In genomic region chr15:84995967-84996366, GRCm38 (mm10) we compare ENCODE assay signal across 9 mouse cellular contexts. TPM values are rescaled to one million over a fixed set of nuclear protein-coding genes. Genes with fewer than 3 reads are reported as not detected.
DNase-seq lines count a peak whose midpoint lies in the region; TF ChIP-seq lines count a peak whose summit lies in the region.
"Had no signal": no experiment of that assay in that cellular context is flagged by ENCODE, and none has a peak within 500 bp of the region (broad histone marks: within the 10 kb centered on the region; RNA-seq: fewer than 3 reads in every experiment).

No protein-coding gene starts in this region.

- no peaks in the 10 kb centered on the region for H3K9me3 ChIP-seq in CH12.LX (replicated peaks; ENCODE audit: low read length)
- no peaks in the 10 kb centered on the region for H3K9me3 ChIP-seq in limb, embryonic 10.5 days (replicated peaks)
- H3K9me3 ChIP-seq: heart, embryonic 13.5 days had no signal

- H3K4me1 ChIP-seq in kidney, adult 2 months (ENCODE audit: control insufficient read depth, insufficient read depth, low read length), result no peaks in the 10 kb centered on the region
- H3K4me1 ChIP-seq in CH12.LX (ENCODE audit: control insufficient read depth in 1 of 2, insufficient read depth in 2 of 2), result peaks cover 10 to 41% of the 10 kb centered on the region in 2 experiments
- H3K4me1 ChIP-seq in limb, embryonic 10.5 days, result peaks cover 18% of the 10 kb centered on the region

- H3K4me2 ChIP-seq in CH12.LX (ENCODE audit: insufficient read depth, low read depth, poor library complexity, severe bottlenecking), result no peak overlapping the region
- H3K4me2 ChIP-seq: heart, embryonic 13.5 days had no signal

- no peak overlapping the region for H3K27ac ChIP-seq in kidney, adult 2 months (ENCODE audit: insufficient read depth, low read depth, low read length)
- H3K27ac ChIP-seq in CH12.LX (ENCODE audit: insufficient read depth, low read depth), result no peak overlapping the region
- no peak overlapping the region for H3K27ac ChIP-seq in limb, embryonic 10.5 days
- H3K27ac ChIP-seq: heart, embryonic 13.5 days had no signal

- peak; percentile 82 for TF ChIP-seq CTCF in kidney, adult 2 months (conservative IDR thresholded peaks at IDR 0.05; ENCODE audit: insufficient read depth, insufficient read length, low read depth, low read length)
- peak; percentile 63 to 86 for TF ChIP-seq CTCF in CH12.LX (conservative IDR thresholded peaks at IDR 0.05 in 1 of 2, IDR thresholded peaks at IDR 0.05 in 1 of 2; ENCODE audit: low read depth in 2 of 2, low read length in 2 of 2)

- H3K36me3 ChIP-seq in kidney, adult 2 months (ENCODE audit: control insufficient read depth, insufficient read depth, low read length), result no peaks in the 10 kb centered on the region
- no peaks in the 10 kb centered on the region for H3K36me3 ChIP-seq in CH12.LX (replicated peaks in 1 of 2; ENCODE audit: control insufficient read depth in 1 of 2, insufficient read depth in 1 of 2, low read length in 1 of 2)
- H3K36me3 ChIP-seq in limb, embryonic 10.5 days, result no peaks in the 10 kb centered on the region
- H3K36me3 ChIP-seq: heart, embryonic 13.5 days had no signal

- in situ Hi-C loops in CH12.LX (cut with MboI; ENCODE audit: low pct_ligation_motif_present, low pct_unique_long_range_greater_than_20kb, low sequenced_read_pairs), result loop anchor here (5.0 to 10.0 kb wide), 3 partner anchors 41 to 221 kb away; partner anchors contain the start of genes Gm29666 and Nup50

- no peak for TF ChIP-seq EP300 in CH12.LX (IDR thresholded peaks at IDR 0.05; ENCODE audit: low read length)

- peak; percentile 68 for DNase-seq in kidney, adult 2 months
- DNase-seq in kidney, adult 11 months, result no peak
- DNase-seq in CH12.LX (ENCODE audit: extremely low read depth), result peak; percentile 81
- peak; percentile 67 to 72 for DNase-seq in adrenal gland, adult 18-20 months (ENCODE audit: low spot score in 2 of 2)
- peak; percentile 53 for DNase-seq in forelimb bud, embryonic 11.5 days (ENCODE audit: low read depth, low spot score)
- DNase-seq in limb, embryonic 10.5 days (ENCODE audit: low spot score), result peak; percentile 55
- DNase-seq in retina, embryonic 14.5 days (ENCODE audit: low spot score), result peak; percentile 79
- no peak for DNase-seq in frontal cortex, postnatal 10 days (ENCODE audit: low spot score in 2 of 2)

- H3K27me3 ChIP-seq in kidney, adult 2 months (replicated peaks; ENCODE audit: control insufficient read depth, insufficient read depth, low read length), result no peaks in the 10 kb centered on the region
- no peaks in the 10 kb centered on the region for H3K27me3 ChIP-seq in CH12.LX (replicated peaks)
- 0 out of 2 replicates have a peak, but pooled peaks cover 8% of the 10 kb centered on the region for H3K27me3 ChIP-seq in limb, embryonic 10.5 days (ENCODE audit: low read depth, poor library complexity, severe bottlenecking)

- H3K9ac ChIP-seq in CH12.LX (ENCODE audit: insufficient read depth, low read depth), result no peak overlapping the region
- H3K9ac ChIP-seq: heart, embryonic 13.5 days had no signal

- dilution Hi-C loops in CH12.LX (cut with MboI; ENCODE audit: extremely low pct_ligation_motif_present, extremely low pct_unique_long_range_greater_than_20kb, low sequenced_read_pairs), result no loop called here

- WGBS in kidney, adult 2 months, result 4% methylated on average over 1 of the region's 1 CpGs
- 11% methylated on average over 1 of the region's 1 CpGs for WGBS in limb, embryonic 10.5 days

- no peak overlapping the region for H3K4me3 ChIP-seq in kidney, adult 2 months (ENCODE audit: insufficient read depth, low read depth, low read length)
- H3K4me3 ChIP-seq in CH12.LX (replicated peaks in 1 of 3; ENCODE audit: low read depth in 2 of 3, low read length in 2 of 3, poor library complexity in 1 of 3), result no peak overlapping the region
- no peak overlapping the region for H3K4me3 ChIP-seq in limb, embryonic 10.5 days
- H3K4me3 ChIP-seq: heart, embryonic 13.5 days had no signal

- TF ChIP-seq POLR2A in kidney, adult 2 months (IDR thresholded peaks at IDR 0.05; ENCODE audit: low read depth, low read length), result no peak
- no peak for TF ChIP-seq POLR2A in CH12.LX (IDR thresholded peaks at IDR 0.05; ENCODE audit: low read depth, low read length)

- peak; percentile 72 for TF ChIP-seq RAD21 in CH12.LX (IDR thresholded peaks at IDR 0.05; ENCODE audit: low read depth, low read length)

- no peaks in the 10 kb centered on the region for H3K79me2 ChIP-seq in CH12.LX (replicated peaks; ENCODE audit: control insufficient read depth, extremely low read depth, insufficient read depth, poor library complexity, severe bottlenecking)

TF ChIP-seq in CH12.LX, 34 proteins besides CTCF, POLR2A, EP300 and RAD21:
- TF ChIP-seq GABPA (IDR thresholded peaks at IDR 0.05; ENCODE audit: insufficient replicate concordance, low read depth, low read length) (no peak), ZNF384 (IDR thresholded peaks at IDR 0.05; ENCODE audit: low read depth, low read length) (peak; percentile 96), SMC3 (IDR thresholded peaks at IDR 0.05; ENCODE audit: low read depth, low read length) (peak; percentile 77)

RNA-seq across cellular contexts. Expression of gene 5031439G07Rik, which starts 7.6 kb away (rescaled TPM):
- 21.7 and 24.1 TPM in 2 replicates for polyA plus RNA-seq in kidney, adult 2 months (2012; rRNA removed)
- total RNA-seq in CH12.LX (2012; rRNA removed) (10.9 and 12.9 TPM in 2 replicates), CH12.LX (2014; rRNA removed) (8.6 and 9.4 TPM in 2 replicates)
- 22.7 and 26.0 TPM in 2 replicates for polyA plus RNA-seq in CH12.LX (2012; ENCODE audit: insufficient read length, low read depth)
- 10 to 100 TPM; 38.8 to 53.7 TPM for total RNA-seq in adrenal gland, adult 18-20 months (2021)
- 9.7 and 10.1 TPM in 2 replicates for polyA plus RNA-seq in limb, embryonic 10.5 days (2016; fragmentation: Nextera tagmentation; extraction: Ambion mirVana)

RNA-seq across cellular contexts. Expression of gene Upk3a, which starts 21.0 kb away (rescaled TPM):
- 19.6 and 24.9 TPM in 2 replicates for polyA plus RNA-seq in kidney, adult 2 months (2012; rRNA removed)
- total RNA-seq in CH12.LX (2012; rRNA removed), result not detected in 2 replicates
- not detected in 2 replicates for total RNA-seq in CH12.LX (2014; rRNA removed)
- not detected in 2 replicates for polyA plus RNA-seq in CH12.LX (2012; ENCODE audit: insufficient read length, low read depth)
- not detected for total RNA-seq in adrenal gland, adult 18-20 months (2021)
- polyA plus RNA-seq in limb, embryonic 10.5 days (2016; fragmentation: Nextera tagmentation; extraction: Ambion mirVana), result not detected in 2 replicates

RNA-seq across cellular contexts. Expression of gene Fam118a, which starts 32.8 kb away (rescaled TPM):
- 4.1 and 4.9 TPM in 2 replicates for polyA plus RNA-seq in kidney, adult 2 months (2012; rRNA removed)
- total RNA-seq in CH12.LX (2012; rRNA removed) (13.1 and 14.1 TPM in 2 replicates), CH12.LX (2014; rRNA removed) (18.2 and 18.4 TPM in 2 replicates)
- 15.0 and 15.5 TPM in 2 replicates for polyA plus RNA-seq in CH12.LX (2012; ENCODE audit: insufficient read length, low read depth)
- total RNA-seq in adrenal gland, adult 18-20 months (2021), result 1 to 10 TPM; 8.2 to 9.8 TPM
- 30.0 and 30.4 TPM in 2 replicates for polyA plus RNA-seq in limb, embryonic 10.5 days (2016; fragmentation: Nextera tagmentation; extraction: Ambion mirVana)

Comparison
In these comparisons a context has a peak if more than half of its experiments do, and no peak if none do; other contexts are left out.
1. DNase-seq: peak in kidney, adult 2 months (single experiment), CH12.LX (single experiment), adrenal gland, adult 18-20 months (2 of 2), forelimb bud, embryonic 11.5 days (single experiment), limb, embryonic 10.5 days (single experiment) and retina, embryonic 14.5 days (single experiment); none in kidney, adult 11 months (single experiment) and frontal cortex, postnatal 10 days (0 of 2).
2. RNA of gene Upk3a, which starts 21.0 kb away (polyA plus RNA-seq): 19.6 to 24.9 TPM in kidney, adult 2 months; not detected in CH12.LX and not detected in limb, embryonic 10.5 days; every median in the first group is over 10 times any median in the second.